Mouse (Mus musculus) C2C12 (cell line): ENCODE measurements at regions not wholly inside any gene's neighbourhood (a gene's known extent, or its start where the extent isn't known, plus 50 kb on each side); places are given as distances from the start of the nearest gene placed in this dataset.

Experiments
- H3K27me3 ChIP-seq: one replicate; pipeline ENCODE4 v1.6.1; 2011; ENCODE audit not compliant: control insufficient read depth, insufficient read depth, insufficient read length
- H3K36me3 ChIP-seq: one replicate; pipeline ENCODE4 v1.6.1; 2011; ENCODE audit not compliant: control insufficient read depth, insufficient read depth
- H3K4me3 ChIP-seq: one replicate; pipeline ENCODE4 v1.5.1; 2011; ENCODE audit warnings: mild to moderate bottlenecking, control low read depth; ENCODE audit not compliant: poor library complexity, insufficient read depth, severe bottlenecking
- H3K79me2 ChIP-seq: one replicate; pipeline ENCODE4 v1.6.1; 2011; ENCODE audit not compliant: control insufficient read depth, insufficient read depth
- H3K79me3 ChIP-seq: one replicate; pipeline ENCODE4 v1.6.1; 2011; ENCODE audit warnings: low read depth, control low read depth
- H3ac ChIP-seq: one replicate; pipeline ENCODE3; 2011; ENCODE audit warnings: low read depth; ENCODE audit not compliant: control insufficient read depth, insufficient read length
- CEBPB ChIP-seq: IDR thresholded peaks from one replicate; pipeline ENCODE4 v1.6.1; 2011; ENCODE audit warnings: low read depth, mild to moderate bottlenecking, control low read depth, moderate library complexity
- CTCF ChIP-seq: IDR thresholded peaks from one replicate; pipeline ENCODE4 v1.5.1; 2011; ENCODE audit not compliant: control insufficient read depth, insufficient read depth, insufficient read length
- FOSL1 ChIP-seq: IDR thresholded peaks from one replicate; pipeline ENCODE4 v1.8.0; 2011; ENCODE audit warnings: mild to moderate bottlenecking, low read length; ENCODE audit not compliant: poor library complexity, insufficient read depth, severe bottlenecking
- MAX ChIP-seq: IDR thresholded peaks from one replicate; pipeline ENCODE4 v1.6.1; 2011; ENCODE audit warnings: mild to moderate bottlenecking, control low read depth
- MYOD1 ChIP-seq: IDR thresholded peaks from one replicate; pipeline ENCODE4 v1.6.1; 2011; ENCODE audit warnings: low read depth; ENCODE audit not compliant: control insufficient read depth, insufficient read length
- MYOG ChIP-seq: IDR thresholded peaks from one replicate; pipeline ENCODE4 v1.6.1; 2011; ENCODE audit not compliant: control insufficient read depth, insufficient read length; ENCODE audit errors: extremely low read depth
- USF1 ChIP-seq: IDR thresholded peaks from one replicate; pipeline ENCODE4 v1.6.1; 2011; ENCODE audit warnings: low read depth, mild to moderate bottlenecking, control low read depth, moderate library complexity

DNA sequence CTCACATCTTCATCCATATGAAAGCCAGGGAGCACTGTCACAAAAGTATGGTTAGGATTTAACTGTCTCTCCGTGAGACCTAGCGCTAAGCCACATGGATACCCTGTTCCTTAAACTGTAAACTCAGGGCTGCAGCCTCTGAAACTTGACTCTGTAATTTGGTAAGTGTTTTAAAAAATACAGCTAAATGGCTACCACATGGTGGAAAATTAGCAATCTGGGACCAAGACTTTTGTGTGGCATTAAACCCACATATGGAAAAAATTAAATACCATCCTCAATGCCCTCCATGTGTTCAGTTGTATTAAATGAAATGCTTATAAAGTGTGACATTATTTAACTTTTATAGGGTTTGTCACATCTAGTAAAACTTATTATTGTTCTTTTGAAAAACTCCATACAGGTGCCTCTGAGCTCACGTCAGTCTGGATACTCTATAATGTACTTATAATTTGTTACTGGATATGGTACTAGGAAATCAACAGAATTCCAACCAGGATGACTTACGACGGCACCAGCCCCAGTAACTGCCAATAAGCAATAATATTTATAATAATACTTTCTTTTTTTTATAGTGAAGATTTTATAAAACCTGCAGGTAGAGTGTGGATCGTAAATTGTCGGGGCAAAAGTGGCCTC lies 131.0 kb upstream of the Frg1 start:
- H3K4me3 ChIP-seq, result no peak overlapping the region
- H3K79me2 ChIP-seq, result no peaks in the 10 kb centered on the region
- H3K27me3 ChIP-seq, result no peaks in the 10 kb centered on the region
- no peaks in the 10 kb centered on the region for H3K36me3 ChIP-seq
- H3ac ChIP-seq, result no peak overlapping the region
- H3K79me3 ChIP-seq, result no peaks in the 10 kb centered on the region
- TF ChIP-seq MYOG (no peak), FOSL1 (no peak), MYOD1 (no peak), CTCF (no peak), USF1 (no peak)

DNA sequence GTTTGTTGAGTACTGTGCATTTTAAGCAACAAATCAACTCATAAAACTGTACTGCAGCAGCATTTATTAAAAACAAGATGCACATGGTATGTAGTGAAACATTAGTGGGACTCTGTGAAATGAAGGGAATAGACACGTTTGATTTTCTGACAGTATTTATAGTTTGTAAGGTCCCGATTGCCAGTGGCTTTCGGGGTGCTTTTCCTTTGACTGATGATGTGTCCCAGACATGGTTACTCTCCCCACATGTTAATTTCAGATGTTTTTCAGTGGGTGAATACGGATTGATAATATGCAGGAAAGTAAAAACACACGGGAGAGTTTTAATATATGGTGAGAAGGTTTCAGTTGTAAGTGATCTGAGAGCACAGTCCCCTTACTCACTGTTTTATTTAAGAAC lies 115.3 kb upstream of the Frg1 start:
- TF ChIP-seq MAX (no peak), FOSL1 (no peak), CEBPB (no peak), MYOG (no peak), USF1 (no peak), CTCF (no peak), MYOD1 (no peak)
- no peaks in the 10 kb centered on the region for H3K79me2 ChIP-seq
- no peaks in the 10 kb centered on the region for H3K36me3 ChIP-seq
- H3K27me3 ChIP-seq, result no peaks in the 10 kb centered on the region
- no peak overlapping the region for H3ac ChIP-seq
- H3K79me3 ChIP-seq, result no peaks in the 10 kb centered on the region
- H3K4me3 ChIP-seq, result no peak overlapping the region

- Histone ChIP-seq H3K79me3 (no peaks in the 10 kb centered on the region), H3ac (no peak overlapping the region), H3K36me3 (no peaks in the 10 kb centered on the region), H3K4me3 (no peak overlapping the region), H3K79me2 (no peaks in the 10 kb centered on the region), H3K27me3 (no peaks in the 10 kb centered on the region)
- TF ChIP-seq CEBPB (no peak), MYOG (no peak), CTCF (no peak), MYOD1 (no peak), MAX (no peak), USF1 (no peak), FOSL1 (no peak)
These were observed 112.7 kb upstream of the Frg1 start for GRCm38 (mm10) chr8:41529581-41529980.

- H3K4me3 ChIP-seq, result no peak overlapping the region
- TF ChIP-seq MAX (no peak), FOSL1 (no peak), MYOG (no peak), CEBPB (no peak), MYOD1 (no peak), CTCF (no peak), USF1 (no peak)
- no peaks in the 10 kb centered on the region for H3K79me2 ChIP-seq
- H3K79me3 ChIP-seq, result no peaks in the 10 kb centered on the region
- H3K36me3 ChIP-seq, result no peaks in the 10 kb centered on the region
- no peaks in the 10 kb centered on the region for H3K27me3 ChIP-seq
- H3ac ChIP-seq, result no peak overlapping the region
These were observed 109.4 kb upstream of the Frg1 start for GRCm38 (mm10) chr8:41526283-41526682.

DNA sequence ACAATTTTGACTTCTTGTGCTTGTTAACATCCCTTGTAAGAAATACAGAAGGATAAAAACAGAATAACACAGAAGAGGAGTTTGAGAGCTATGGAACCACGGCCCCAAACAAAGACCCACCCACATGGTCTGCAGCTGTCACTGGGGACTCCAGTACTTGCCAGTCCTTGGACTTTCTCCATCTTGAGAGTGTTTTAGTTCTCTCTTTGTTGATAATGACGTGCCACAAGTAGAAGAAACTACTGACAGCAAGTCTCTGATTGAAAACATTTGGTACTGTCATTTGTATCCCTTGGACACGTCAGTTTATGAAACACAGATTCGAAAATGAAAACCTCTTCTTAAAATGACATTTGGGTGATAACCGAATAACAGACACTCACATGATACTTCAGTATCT lies 68.3 kb upstream of the Frg1 start:
- Histone ChIP-seq H3K27me3 (no peaks in the 10 kb centered on the region), H3K4me3 (no peak overlapping the region), H3K36me3 (no peaks in the 10 kb centered on the region), H3K79me2 (no peaks in the 10 kb centered on the region), H3ac (no peak overlapping the region), H3K79me3 (no peaks in the 10 kb centered on the region)
- TF ChIP-seq MYOG, result no peak
- no peak for TF ChIP-seq CEBPB
- TF ChIP-seq CTCF, result no peak
- no peak for TF ChIP-seq MAX
- TF ChIP-seq MYOD1, result no peak
- no peak for TF ChIP-seq USF1
- TF ChIP-seq FOSL1, result no peak

DNA sequence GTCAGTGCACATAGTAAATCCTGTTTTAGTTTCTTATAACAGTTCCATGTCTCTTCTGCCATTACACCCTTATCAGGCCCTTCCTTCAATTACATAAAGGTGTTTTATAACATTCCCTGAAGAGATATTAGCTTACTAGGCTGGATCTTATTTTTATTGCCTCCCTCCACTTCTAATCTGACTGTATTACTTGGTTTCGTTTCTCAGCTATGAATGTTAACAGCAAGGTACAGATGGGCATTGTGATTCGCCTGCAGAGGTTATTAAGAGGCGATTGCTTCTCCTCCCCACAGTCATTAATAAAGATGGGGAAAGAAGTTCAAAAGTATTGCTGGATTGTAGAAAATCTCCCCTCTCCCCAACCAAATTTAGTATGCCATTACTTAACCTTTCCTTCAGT lies 66.4 kb upstream of the Frg1 start:
- no peaks in the 10 kb centered on the region for H3K36me3 ChIP-seq
- H3ac ChIP-seq, result no peak overlapping the region
- no peak overlapping the region for H3K4me3 ChIP-seq
- no peaks in the 10 kb centered on the region for H3K79me2 ChIP-seq
- TF ChIP-seq USF1, result no peak
- H3K27me3 ChIP-seq, result no peaks in the 10 kb centered on the region
- H3K79me3 ChIP-seq, result no peaks in the 10 kb centered on the region
